Mouse (Mus musculus): ENCODE data around the gene Ralgps1.

DNA sequence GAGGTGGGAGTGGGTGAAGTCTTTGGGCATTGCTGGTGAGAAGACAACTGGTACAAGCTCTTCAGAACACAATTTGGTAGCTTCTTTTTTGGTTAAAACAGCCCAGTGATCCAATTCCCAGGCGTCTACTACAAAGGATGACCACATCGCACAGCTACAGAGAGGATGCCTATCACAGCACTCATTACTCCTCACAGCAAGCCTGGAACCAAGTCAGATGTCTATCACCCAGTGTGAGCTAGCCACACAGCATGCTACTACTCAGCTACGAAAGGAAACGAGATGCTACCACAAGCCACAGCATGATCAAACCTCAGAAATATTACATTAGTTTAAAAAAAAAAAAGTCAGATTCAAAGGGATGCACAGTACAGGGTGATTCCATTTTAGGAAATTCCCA lies 29.1 kb downstream of the Ralgps1 start:
- TF ChIP-seq CTCF (IDR thresholded peaks at IDR 0.05; ENCODE audit: borderline replicate concordance, insufficient read depth, low read depth, low read length) = no peak
- TF ChIP-seq POLR2A (IDR thresholded peaks at IDR 0.05; ENCODE audit: borderline replicate concordance, insufficient read depth, low read length) = no peak

Measured in cerebellum, adult 2 months (tissue).